Mouse (Mus musculus) kidney, postnatal 14 days (tissue): Measurements from ENCODE around the gene Fam189a2.

Experiments
- DNase-seq: peaks from one replicate; pipeline ENCODE4 v3.0.0; 2022; ENCODE audit warnings: mixed read lengths

Gene Fam189a2

GRCm38 (mm10) chr19:24030871-24031556, at the start of gene Fam189a2:
Gene Fam189a2 (minus strand): TSS chr19:24031019.
- DNase-seq: peak; percentile 72

GRCm38 (mm10) chr19:24077658-24078057, 46.8 kb upstream of the Fam189a2 start:
- DNase-seq: no peak

GRCm38 (mm10) chr19:24076536-24076935, 45.7 kb upstream of the Fam189a2 start:
- no peak for DNase-seq

- DNase-seq: no peak
Measured at GRCm38 (mm10) chr19:24075927-24076326, 45.1 kb upstream of the Fam189a2 start.

GRCm38 (mm10) chr19:24073155-24073554, 42.3 kb upstream of the Fam189a2 start:
- DNase-seq: no peak

- DNase-seq: no peak
Measured at GRCm38 (mm10) chr19:24064348-24064895, 33.6 kb upstream of the Fam189a2 start.

- no peak for DNase-seq
Measured at GRCm38 (mm10) chr19:24063585-24063984, 32.8 kb upstream of the Fam189a2 start.

GRCm38 (mm10) chr19:24058851-24059250, 28.0 kb upstream of the Fam189a2 start:
- no peak for DNase-seq

- DNase-seq: no peak
Measured at GRCm38 (mm10) chr19:24058021-24058420, 27.2 kb upstream of the Fam189a2 start.

- no peak for DNase-seq
Measured at GRCm38 (mm10) chr19:24056880-24057279, 26.1 kb upstream of the Fam189a2 start.

GRCm38 (mm10) chr19:24054904-24055303, 24.1 kb upstream of the Fam189a2 start:
- DNase-seq: peak; percentile 18

GRCm38 (mm10) chr19:24054265-24054664, 23.4 kb upstream of the Fam189a2 start:
- peak; percentile 30 for DNase-seq

GRCm38 (mm10) chr19:24050514-24050913, 19.7 kb upstream of the Fam189a2 start:
- no peak for DNase-seq

GRCm38 (mm10) chr19:24049329-24049728, 18.5 kb upstream of the Fam189a2 start:
- DNase-seq: no peak

GRCm38 (mm10) chr19:24046395-24046993, 15.7 kb upstream of the Fam189a2 start:
- no peak for DNase-seq

GRCm38 (mm10) chr19:24042387-24042786, 11.6 kb upstream of the Fam189a2 start:
- DNase-seq: no peak

- DNase-seq: peak; percentile 43
Measured at GRCm38 (mm10) chr19:24039061-24039853, 8.4 kb upstream of the Fam189a2 start.

GRCm38 (mm10) chr19:24034367-24034766, 3.5 kb upstream of the Fam189a2 start:
- no peak for DNase-seq

GRCm38 (mm10) chr19:24032654-24033236, 1.9 kb upstream of the Fam189a2 start:
- DNase-seq: no peak

GRCm38 (mm10) chr19:24030511-24030870, 328 bp downstream of the Fam189a2 start:
- DNase-seq: peak; percentile 42

- peak; percentile 57 for DNase-seq
Measured at GRCm38 (mm10) chr19:24029616-24030510, 956 bp downstream of the Fam189a2 start.

- DNase-seq: no peak
Measured at GRCm38 (mm10) chr19:24025876-24026275, 4.9 kb downstream of the Fam189a2 start.
